Mouse (Mus musculus): ENCODE results near the gene Layn.

GRCm38 (mm10) chr9:51041491-51041980 is 35.4 kb downstream of the Layn start:
- TF ChIP-seq CTCF (IDR thresholded peaks at IDR 0.05; ENCODE audit: extremely low read depth, insufficient read depth, low read length) (no peak), POLR2A (IDR thresholded peaks at IDR 0.05; ENCODE audit: extremely low read depth, insufficient read depth, low read length) (no peak)

All from cortical plate, adult 2 months (tissue).